Comparison of ENCODE assay signal across 25 mouse cellular contexts in genomic region chr19:25056224-25056623, GRCm38 (mm10).
"Had no signal": no experiment of that assay in that cellular context is flagged by ENCODE, and none has a peak within 500 bp of the region (broad histone marks: within the 10 kb centered on the region; RNA-seq: fewer than 3 reads in every experiment).

No protein-coding gene starts in this region.

- H3K9ac ChIP-seq: heart, embryonic 13.5 days; heart, embryonic 15.5 days; hindbrain, embryonic 13.5 days; hindbrain, embryonic 15.5 days; limb, embryonic 12.5 days; liver, embryonic 13.5 days had no signal

- H3K27me3 ChIP-seq: heart, embryonic 15.5 days; hindbrain, embryonic 13.5 days; hindbrain, embryonic 15.5 days; limb, embryonic 12.5 days; liver, embryonic 13.5 days had no signal

- H3K27ac ChIP-seq: heart, embryonic 13.5 days; heart, embryonic 15.5 days; hindbrain, embryonic 13.5 days; hindbrain, embryonic 15.5 days; hindbrain, postnatal 0 days; layer of hippocampus, adult 2 months; left cerebral cortex, adult 2 months; limb, embryonic 10.5 days; limb, embryonic 12.5 days; liver, embryonic 13.5 days had no signal

- H3K4me2 ChIP-seq: heart, embryonic 11.5 days; heart, embryonic 13.5 days; heart, embryonic 15.5 days; hindbrain, embryonic 13.5 days; hindbrain, embryonic 15.5 days; limb, embryonic 12.5 days; liver, embryonic 11.5 days; liver, embryonic 13.5 days had no signal

- DNase-seq: gastrocnemius, postnatal 14 days; gastrocnemius, postnatal 36 days; heart, adult 11 months; heart, postnatal 14 days; heart, postnatal 36 days; kidney, adult 11 months; kidney, adult 2 months; kidney, adult 9 months; kidney, postnatal 10 days; kidney, postnatal 25 days; kidney, postnatal 4 days; liver; liver, embryonic 13.5 days had no signal

- H3K36me3 ChIP-seq: heart, embryonic 13.5 days; heart, embryonic 15.5 days; hindbrain, embryonic 13.5 days; hindbrain, embryonic 15.5 days; limb, embryonic 10.5 days; limb, embryonic 12.5 days; liver, embryonic 13.5 days had no signal

- H3K9me3 ChIP-seq: heart, embryonic 13.5 days; heart, embryonic 15.5 days; hindbrain, embryonic 13.5 days; hindbrain, embryonic 15.5 days; limb, embryonic 10.5 days; limb, embryonic 12.5 days; liver, embryonic 13.5 days had no signal

- H3K4me3 ChIP-seq: heart, embryonic 13.5 days; heart, embryonic 15.5 days; hindbrain, embryonic 13.5 days; hindbrain, embryonic 15.5 days; layer of hippocampus, adult 2 months; left cerebral cortex, adult 2 months; limb, embryonic 10.5 days; limb, embryonic 12.5 days; liver, embryonic 13.5 days had no signal

- ATAC-seq: hindbrain, postnatal 0 days; intestine, embryonic 16.5 days had no signal
